Mouse (Mus musculus): ENCODE measurements at regions not wholly inside any gene's neighbourhood (a gene's known extent, or its start where the extent isn't known, plus 50 kb on each side); places are given as distances from the start of the nearest gene placed in this dataset.

DNA sequence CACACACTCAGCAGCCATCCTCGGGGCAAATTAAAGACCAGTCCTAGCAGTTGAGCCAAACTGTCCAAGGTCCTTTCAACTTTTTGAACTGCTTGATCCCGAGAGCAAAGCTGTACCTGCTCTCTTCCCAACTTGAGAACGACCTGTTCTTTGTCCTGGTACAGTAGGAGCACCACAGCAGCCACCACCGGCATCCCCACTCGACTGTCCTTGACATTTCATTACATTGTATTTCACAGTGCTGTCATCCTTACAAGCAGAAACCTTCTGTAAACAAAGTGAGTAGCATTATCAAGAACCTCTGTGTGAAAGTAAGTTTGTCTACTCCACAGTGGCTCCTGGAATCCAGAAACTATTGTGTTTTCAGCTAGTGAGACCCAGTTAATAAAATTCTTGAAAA, 240.2 kb upstream of the Zfp462 start:
- TF ChIP-seq POLR2A (IDR thresholded peaks at IDR 0.05; ENCODE audit: borderline replicate concordance, extremely low read depth, insufficient read depth, insufficient read length, poor library complexity, severe bottlenecking) (no peak), CTCF (IDR thresholded peaks at IDR 0.05; ENCODE audit: borderline replicate concordance, extremely low read depth, insufficient read depth, insufficient read length) (no peak)

GRCm38 (mm10) chr4:54709751-54710150, 235.1 kb upstream of the Zfp462 start:
- no peak for TF ChIP-seq POLR2A (IDR thresholded peaks at IDR 0.05; ENCODE audit: borderline replicate concordance, extremely low read depth, insufficient read depth, insufficient read length, poor library complexity, severe bottlenecking)
- DNase-seq (ENCODE audit: low read depth), result no peak

More for the DNA sequence above, 240.2 kb upstream of the Zfp462 start:
- no peak for DNase-seq (ENCODE audit: low read depth)

DNA sequence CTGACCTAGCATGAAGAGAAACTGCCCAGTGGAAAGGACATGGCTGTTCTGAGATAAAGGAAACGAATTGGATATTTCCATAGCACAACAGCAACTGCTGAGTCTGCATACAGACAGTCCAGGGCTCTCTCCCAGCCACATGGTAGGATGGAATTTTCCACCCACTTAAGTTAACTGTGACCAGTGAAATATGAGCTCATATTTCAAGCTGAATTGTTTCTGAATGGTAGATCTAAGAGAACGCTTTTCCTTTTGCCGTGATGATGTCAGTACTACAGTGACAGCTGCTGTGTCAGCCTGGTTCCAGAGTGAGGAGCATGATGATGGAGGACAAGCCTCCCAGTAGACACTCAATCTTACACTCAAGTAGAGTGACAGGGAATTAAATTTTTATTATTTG, 231.9 kb upstream of the Zfp462 start:
- no peak for DNase-seq (ENCODE audit: low read depth)
- no peak for TF ChIP-seq POLR2A (IDR thresholded peaks at IDR 0.05; ENCODE audit: borderline replicate concordance, extremely low read depth, insufficient read depth, insufficient read length, poor library complexity, severe bottlenecking)
- no peak for TF ChIP-seq CTCF (IDR thresholded peaks at IDR 0.05; ENCODE audit: borderline replicate concordance, extremely low read depth, insufficient read depth, insufficient read length)

DNA sequence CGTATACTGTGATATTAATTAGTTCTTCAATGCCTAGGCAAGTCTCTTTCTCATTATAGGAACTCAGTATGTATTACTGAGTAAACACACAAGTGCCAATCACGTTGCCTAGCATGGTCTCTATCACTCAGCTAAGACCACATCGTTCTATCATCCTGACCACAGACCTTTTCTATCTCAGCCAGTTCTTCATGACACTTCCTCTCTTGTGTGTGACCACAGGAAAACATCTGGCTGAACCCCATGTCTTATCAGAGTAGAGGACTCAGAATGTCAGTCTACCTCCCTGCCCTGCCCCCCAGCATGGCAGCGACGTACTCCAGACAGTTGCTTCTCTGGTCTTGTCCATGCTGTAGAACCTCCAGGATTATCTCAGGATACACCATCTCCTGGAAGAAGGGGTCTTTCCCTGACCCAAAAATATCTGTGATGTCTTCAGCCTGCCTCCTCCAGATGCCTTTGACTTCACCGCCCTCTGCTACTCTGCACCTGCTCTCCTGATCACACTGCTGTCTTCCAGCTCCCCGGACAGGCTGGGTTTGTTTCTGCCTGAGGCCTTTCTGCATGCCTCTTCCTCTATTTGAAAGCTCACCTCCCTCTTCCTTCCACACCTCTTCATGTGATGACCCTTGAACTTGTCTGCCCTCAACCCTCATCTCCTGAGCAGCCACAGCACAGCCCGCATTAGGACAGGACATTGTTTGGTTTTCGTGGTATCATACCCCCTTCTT, 230.1 kb upstream of the Zfp462 start:
- TF ChIP-seq CTCF (IDR thresholded peaks at IDR 0.05; ENCODE audit: borderline replicate concordance, extremely low read depth, insufficient read depth, insufficient read length), result no peak
- no peak for DNase-seq (ENCODE audit: low read depth)

DNA sequence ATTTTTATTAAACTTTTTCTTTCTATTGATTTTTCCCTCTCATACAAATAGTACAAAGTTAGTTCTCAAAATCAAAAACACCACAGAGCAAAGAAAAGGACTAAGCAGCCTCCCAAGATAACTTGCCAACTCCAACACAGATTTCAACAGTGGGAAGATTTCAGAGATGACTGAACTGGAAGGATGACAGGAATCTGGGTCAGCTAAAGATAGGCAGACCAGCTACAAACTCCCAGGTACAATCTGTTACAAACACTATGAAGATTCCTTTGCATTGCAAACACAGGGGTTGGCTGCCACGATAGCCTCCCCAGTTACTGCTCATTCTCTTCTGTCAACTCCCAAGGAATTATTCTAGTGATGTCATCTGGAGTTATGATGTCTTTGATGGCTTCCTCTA, 226.8 kb upstream of the Zfp462 start:
- no peak for DNase-seq (ENCODE audit: low read depth)
- TF ChIP-seq CTCF (IDR thresholded peaks at IDR 0.05; ENCODE audit: borderline replicate concordance, extremely low read depth, insufficient read depth, insufficient read length), result no peak
- no peak for TF ChIP-seq POLR2A (IDR thresholded peaks at IDR 0.05; ENCODE audit: borderline replicate concordance, extremely low read depth, insufficient read depth, insufficient read length, poor library complexity, severe bottlenecking)

- no peak for DNase-seq (ENCODE audit: low read depth)
- TF ChIP-seq CTCF (IDR thresholded peaks at IDR 0.05; ENCODE audit: borderline replicate concordance, extremely low read depth, insufficient read depth, insufficient read length), result no peak
- TF ChIP-seq POLR2A (IDR thresholded peaks at IDR 0.05; ENCODE audit: borderline replicate concordance, extremely low read depth, insufficient read depth, insufficient read length, poor library complexity, severe bottlenecking), result no peak
Observed at GRCm38 (mm10) chr4:54739001-54739400, 205.8 kb upstream of the Zfp462 start.

DNA sequence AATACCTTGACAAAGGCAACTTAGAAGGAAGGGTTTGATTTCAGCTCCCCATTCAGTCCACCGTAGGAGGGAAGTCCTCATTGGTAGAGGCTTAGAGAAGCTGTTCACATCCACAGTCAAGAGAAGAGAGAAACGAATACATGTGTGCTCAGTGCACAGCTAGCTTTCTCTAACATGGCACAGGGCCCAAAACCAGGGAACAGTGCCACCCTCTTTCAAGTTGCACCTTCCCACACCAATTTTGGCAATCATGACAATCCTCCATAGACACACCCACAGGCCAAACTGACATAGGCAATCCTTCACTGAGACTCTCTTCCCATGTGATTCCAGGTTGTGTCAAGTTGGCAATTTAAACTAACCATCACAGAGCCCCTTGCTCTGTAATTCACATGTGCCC, 193.4 kb upstream of the Zfp462 start:
- no peak for TF ChIP-seq CTCF (IDR thresholded peaks at IDR 0.05; ENCODE audit: borderline replicate concordance, extremely low read depth, insufficient read depth, insufficient read length)
- no peak for TF ChIP-seq POLR2A (IDR thresholded peaks at IDR 0.05; ENCODE audit: borderline replicate concordance, extremely low read depth, insufficient read depth, insufficient read length, poor library complexity, severe bottlenecking)
- no peak for DNase-seq (ENCODE audit: low read depth)

GRCm38 (mm10) chr4:54756441-54756840, 188.4 kb upstream of the Zfp462 start:
- TF ChIP-seq CTCF (IDR thresholded peaks at IDR 0.05; ENCODE audit: borderline replicate concordance, extremely low read depth, insufficient read depth, insufficient read length) (no peak), POLR2A (IDR thresholded peaks at IDR 0.05; ENCODE audit: borderline replicate concordance, extremely low read depth, insufficient read depth, insufficient read length, poor library complexity, severe bottlenecking) (no peak)
- no peak for DNase-seq (ENCODE audit: low read depth)

DNA sequence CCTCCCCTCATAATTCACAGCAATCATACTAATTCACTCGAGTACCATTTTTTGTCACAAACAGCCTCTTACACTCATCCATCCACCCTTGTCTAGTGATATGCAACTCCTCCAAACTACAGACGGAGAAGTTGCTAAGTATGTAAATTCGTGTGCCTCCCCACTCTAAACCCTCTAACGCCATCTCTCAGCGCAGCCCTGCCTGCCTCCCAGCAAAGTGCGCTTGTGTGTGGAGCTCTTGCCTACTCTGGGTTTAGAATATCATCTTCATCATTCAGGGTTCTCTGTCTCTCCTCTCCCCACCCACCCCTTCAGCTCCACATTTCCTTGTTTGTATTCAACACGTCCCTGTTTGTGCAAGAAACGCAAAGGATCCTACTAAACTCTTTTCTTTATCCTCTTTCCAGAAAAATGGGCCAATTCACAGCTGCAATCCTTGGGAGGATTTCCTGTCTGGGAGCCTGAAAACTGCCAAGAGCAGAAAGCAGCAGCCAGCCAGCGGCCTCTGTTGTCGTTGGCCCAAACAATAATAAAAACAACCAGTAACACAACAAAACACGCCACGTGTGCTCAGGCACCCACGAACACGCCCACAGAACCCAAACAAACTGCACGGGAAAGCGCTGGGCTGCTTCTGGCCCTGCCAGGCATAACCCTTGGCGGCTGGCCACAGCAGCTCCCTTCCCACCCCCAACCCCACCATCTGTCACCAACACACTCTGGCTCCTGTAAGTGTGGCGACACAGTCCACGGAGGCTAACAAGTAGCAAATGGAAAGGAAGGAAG, 186.9 kb upstream of the Zfp462 start:
- no peak for TF ChIP-seq CTCF (IDR thresholded peaks at IDR 0.05; ENCODE audit: borderline replicate concordance, extremely low read depth, insufficient read depth, insufficient read length)
- no peak for TF ChIP-seq POLR2A (IDR thresholded peaks at IDR 0.05; ENCODE audit: borderline replicate concordance, extremely low read depth, insufficient read depth, insufficient read length, poor library complexity, severe bottlenecking)
- peak; percentile 94 for DNase-seq (ENCODE audit: low read depth)

- no peak for DNase-seq (ENCODE audit: low read depth)
- TF ChIP-seq POLR2A (IDR thresholded peaks at IDR 0.05; ENCODE audit: borderline replicate concordance, extremely low read depth, insufficient read depth, insufficient read length, poor library complexity, severe bottlenecking) (no peak), CTCF (IDR thresholded peaks at IDR 0.05; ENCODE audit: borderline replicate concordance, extremely low read depth, insufficient read depth, insufficient read length) (no peak)
Observed at GRCm38 (mm10) chr4:54758501-54758829, 186.4 kb upstream of the Zfp462 start.

DNA sequence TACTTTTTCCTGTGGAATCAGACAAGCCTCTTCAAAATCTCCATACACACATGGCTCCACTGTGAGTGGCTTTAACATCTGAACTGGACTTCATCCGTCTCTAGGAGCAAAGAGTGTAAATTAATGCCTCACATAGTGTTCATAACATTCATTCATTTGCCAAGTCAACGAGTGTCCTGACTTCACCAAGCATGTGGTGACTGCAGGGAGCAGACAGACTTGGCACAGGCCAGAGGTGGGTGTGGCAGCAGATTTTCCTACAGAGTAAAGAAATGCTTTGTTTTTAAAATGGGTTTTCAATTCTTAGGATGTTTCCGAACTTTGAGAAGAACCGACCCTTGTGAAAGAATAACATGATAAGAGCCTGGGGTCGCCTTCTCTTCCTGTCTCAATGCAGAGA, 183.6 kb upstream of the Zfp462 start:
- no peak for TF ChIP-seq CTCF (IDR thresholded peaks at IDR 0.05; ENCODE audit: borderline replicate concordance, extremely low read depth, insufficient read depth, insufficient read length)
- no peak for TF ChIP-seq POLR2A (IDR thresholded peaks at IDR 0.05; ENCODE audit: borderline replicate concordance, extremely low read depth, insufficient read depth, insufficient read length, poor library complexity, severe bottlenecking)
- DNase-seq (ENCODE audit: low read depth), result no peak

DNA sequence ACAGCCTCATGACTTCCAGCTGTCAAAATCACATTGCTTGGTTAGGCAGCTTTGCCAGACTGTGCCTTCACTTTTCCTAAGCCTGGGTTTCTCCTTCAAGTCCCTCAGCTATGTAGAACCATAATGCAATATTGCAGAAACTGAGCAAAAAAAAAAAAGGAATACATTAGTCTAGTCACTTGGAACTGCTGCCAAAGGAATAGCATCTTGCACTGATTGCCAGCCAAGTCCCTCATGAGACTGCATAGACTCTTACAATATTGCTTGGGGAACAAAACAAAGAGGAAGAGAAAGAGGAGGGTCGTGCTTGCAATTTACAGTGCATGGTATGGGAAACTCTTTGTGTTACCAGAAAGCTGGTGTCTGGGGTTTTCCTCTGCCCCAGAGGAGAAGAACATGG, 179.8 kb upstream of the Zfp462 start:
- peak; percentile 87 for DNase-seq (ENCODE audit: low read depth)
- no peak for TF ChIP-seq POLR2A (IDR thresholded peaks at IDR 0.05; ENCODE audit: borderline replicate concordance, extremely low read depth, insufficient read depth, insufficient read length, poor library complexity, severe bottlenecking)
- no peak for TF ChIP-seq CTCF (IDR thresholded peaks at IDR 0.05; ENCODE audit: borderline replicate concordance, extremely low read depth, insufficient read depth, insufficient read length)

Data from brain, embryonic 14.5 days (tissue).